Mouse (Mus musculus) kidney, embryonic 14.5 days (tissue): ENCODE results near the gene Tmem106c. TPM values are rescaled to one million over a fixed set of nuclear protein-coding genes. Genes with fewer than 3 reads are reported as not detected.
A peak's percentile ranks its signal among the peaks of the same experiment; 100 is the strongest.

Experiments
- ATAC-seq: fragments of 200-750 bp; cut with Nextera tagmentation; 2 replicates; pipeline ENCODE4 v1.8.0; 2017; ENCODE audit warnings: moderate number of reproducible peaks, mild to moderate bottlenecking, moderate TSS enrichment, moderate library complexity; ENCODE audit not compliant: low FRiP score, low TSS enrichment
- H3K27ac ChIP-seq: fragments of 300-500 bp; sonication (generic); 2 replicates; pipeline ENCODE4 v1.5.1; 2014; ENCODE audit warnings: low read depth, mild to moderate bottlenecking, low read length, moderate library complexity, mixed read lengths
- H3K27me3 ChIP-seq: fragments of 300-500 bp; sonication (generic); 2 replicates; pipeline ENCODE4 v1.6.1; 2014; ENCODE audit warnings: mild to moderate bottlenecking, low read length; ENCODE audit not compliant: control insufficient read depth, insufficient read depth
- H3K36me3 ChIP-seq: fragments of 300-500 bp; sonication (generic); 2 replicates; pipeline ENCODE4 v1.6.1; 2014; ENCODE audit warnings: low read length, mixed read lengths; ENCODE audit not compliant: control insufficient read depth, insufficient read depth
- H3K4me1 ChIP-seq: fragments of 300-500 bp; sonication (generic); 2 replicates; pipeline ENCODE4 v1.6.1; 2014; ENCODE audit warnings: low read length, mixed read lengths; ENCODE audit not compliant: control insufficient read depth, insufficient read depth
- H3K4me2 ChIP-seq: fragments of 300-500 bp; sonication (generic); replicated peaks from 2 replicates; pipeline ENCODE4 v1.6.1; 2014; ENCODE audit warnings: low read depth, mild to moderate bottlenecking, low read length
- H3K4me3 ChIP-seq: fragments of 300-500 bp; sonication (generic); 2 replicates; pipeline ENCODE4 v1.5.1; 2014; ENCODE audit warnings: mild to moderate bottlenecking, low read length
- H3K9ac ChIP-seq: fragments of 300-500 bp; sonication (generic); 2 replicates; pipeline ENCODE4 v1.6.1; 2014; ENCODE audit warnings: low read depth, mild to moderate bottlenecking, low read length, moderate library complexity
- H3K9me3 ChIP-seq: fragments of 300-500 bp; sonication (generic); 2 replicates; pipeline ENCODE4 v1.6.1; 2016; ENCODE audit warnings: low read length; ENCODE audit not compliant: control insufficient read depth
- WGBS: fragments of 180-500 bp; shearing (Covaris S2); extraction: QIAGEN DNeasy Blood & Tissue Kit; methylation state at CpG from one replicate; pipeline ENCODE4 v1.1.7; 2014; 5-methylcytosine and 5-hydroxymethylcytosine counted together
- polyA plus RNA-seq: library from polyadenylated mRNA; unstranded; fragments of >200 nt; fragmentation: Nextera tagmentation; extraction: Ambion mirVana; gene quantifications from 2 replicates; pipeline ENCODE4 v1.2.1, GENCODE M21; 2014

Gene Tmem106c
- polyA plus RNA-seq, 1 experiment from 2014 or later = 44.9 TPM

DNA sequence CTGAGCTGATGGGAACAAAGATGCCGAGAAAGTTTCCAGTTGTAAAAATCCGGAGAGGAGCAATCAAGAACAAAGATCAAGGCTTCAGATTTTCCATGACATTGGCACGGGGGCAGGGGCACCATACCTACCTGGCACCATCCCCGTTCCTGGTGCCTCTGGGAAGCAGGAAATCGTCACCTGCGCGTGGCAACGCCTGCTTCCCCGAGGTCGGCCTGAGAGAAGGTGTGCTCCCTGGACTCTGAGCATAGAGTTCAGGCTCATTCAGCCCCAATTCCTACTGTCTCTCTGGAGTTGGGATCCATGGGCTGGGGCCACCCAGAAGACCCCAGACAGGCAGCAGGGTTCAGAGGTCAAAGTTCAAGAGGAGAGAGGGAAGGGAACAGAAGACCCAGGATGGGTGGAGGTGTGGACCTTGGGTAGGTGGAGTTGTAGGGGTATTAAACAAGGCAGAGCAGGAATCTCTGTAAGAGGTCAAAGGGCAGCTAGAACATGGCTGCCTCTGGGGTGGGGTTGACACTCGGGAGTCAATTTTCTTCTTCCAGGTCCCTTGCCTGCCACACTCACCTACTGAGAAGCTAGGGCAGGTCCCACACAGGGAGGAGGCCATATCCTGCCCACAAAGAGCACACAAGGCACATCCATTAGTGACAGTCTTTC lies 18.2 kb upstream of the Tmem106c start:
- Histone ChIP-seq H3K36me3 (no peaks in the 10 kb centered on the region), H3K27me3 (no peaks in the 10 kb centered on the region), H3K4me1 (0 out of 2 replicates have a peak, but pooled peaks cover 6% of the 10 kb centered on the region), H3K27ac (no peak overlapping the region), H3K9me3 (no peaks in the 10 kb centered on the region), H3K9ac (no peak overlapping the region), H3K4me2 (no peak overlapping the region), H3K4me3 (no peak overlapping the region)
- WGBS = 70% methylated on average over 10 of the region's 11 CpGs
- peak; percentile 21; the same call in 1 of the 2 replicates for ATAC-seq

- Histone ChIP-seq H3K27ac (no peak overlapping the region), H3K9ac (peak overlapping the region; percentile 4; the same call in 1 of the 2 replicates), H3K9me3 (no peaks in the 10 kb centered on the region), H3K4me1 (peaks cover 12% of the 10 kb centered on the region; the same call in 1 of the 2 replicates), H3K4me2 (no peak overlapping the region), H3K27me3 (no peaks in the 10 kb centered on the region), H3K4me3 (no peak overlapping the region), H3K36me3 (no peaks in the 10 kb centered on the region)
- no peak for ATAC-seq
- WGBS = 62% methylated on average over 7 of the region's 7 CpGs
Observed at GRCm38 (mm10) chr15:97948720-97949119, 15.3 kb upstream of the Tmem106c start.

DNA sequence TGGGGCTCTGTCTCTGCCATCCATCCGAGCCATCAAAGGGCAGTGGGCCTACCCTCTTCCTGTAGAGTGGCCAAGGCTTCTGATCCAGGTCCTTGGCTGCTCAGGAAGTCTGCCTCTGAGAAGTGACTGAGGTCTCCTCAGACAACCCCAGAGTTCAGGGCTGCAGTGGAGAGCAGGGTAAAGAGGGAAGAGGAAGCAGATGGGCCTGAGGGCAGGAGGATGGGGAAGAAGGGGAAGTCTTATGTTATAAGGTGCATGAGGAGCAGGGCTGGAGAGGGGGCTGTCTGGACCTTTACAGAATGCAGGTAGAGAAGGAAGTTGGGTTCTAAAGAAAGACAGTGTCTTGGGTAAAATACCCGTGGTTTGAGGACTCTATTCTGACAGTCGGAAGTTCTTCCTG lies 14.3 kb upstream of the Tmem106c start:
- peaks cover 12% of the 10 kb centered on the region; the same call in 1 of the 2 replicates for H3K4me1 ChIP-seq
- ATAC-seq = no peak
- H3K4me3 ChIP-seq = no peak overlapping the region
- no peak overlapping the region for H3K27ac ChIP-seq
- no peak overlapping the region for H3K9ac ChIP-seq
- no peaks in the 10 kb centered on the region for H3K36me3 ChIP-seq
- H3K27me3 ChIP-seq = no peaks in the 10 kb centered on the region
- 77% methylated on average over 3 of the region's 3 CpGs for WGBS
- H3K4me2 ChIP-seq = no peak overlapping the region
- H3K9me3 ChIP-seq = no peaks in the 10 kb centered on the region

DNA sequence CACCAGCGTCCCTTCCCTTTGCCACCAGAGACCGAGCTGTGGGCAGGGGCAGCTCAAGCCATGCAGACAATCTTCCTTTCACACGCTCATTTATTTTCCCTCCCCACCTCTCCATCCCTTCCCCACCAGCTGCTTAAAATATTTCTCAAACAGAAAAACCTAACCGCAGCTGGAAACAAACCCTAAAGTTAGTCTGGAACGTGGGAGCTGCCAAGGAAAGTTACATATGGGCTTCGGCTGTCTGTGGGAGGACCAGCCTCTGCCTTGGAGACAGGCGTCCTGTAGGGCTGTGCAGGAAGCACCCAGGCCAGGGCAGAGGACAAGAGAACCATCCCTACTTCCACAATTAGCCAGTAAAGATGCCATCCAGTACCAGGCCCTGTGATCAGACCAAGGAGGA lies 13.8 kb upstream of the Tmem106c start:
- WGBS = 40% methylated on average over 7 of the region's 7 CpGs
- Histone ChIP-seq H3K4me1 (peaks cover 12% of the 10 kb centered on the region; the same call in 1 of the 2 replicates), H3K9ac (no peak overlapping the region), H3K4me2 (no peak overlapping the region), H3K4me3 (no peak overlapping the region), H3K27me3 (no peaks in the 10 kb centered on the region), H3K36me3 (no peaks in the 10 kb centered on the region), H3K27ac (no peak overlapping the region), H3K9me3 (no peaks in the 10 kb centered on the region)
- no peak for ATAC-seq

GRCm38 (mm10) chr15:97952137-97952888 lies 11.7 kb upstream of the Tmem106c start:
- Histone ChIP-seq H3K4me1 (peaks cover 10% of the 10 kb centered on the region; the same call in 1 of the 2 replicates), H3K36me3 (no peaks in the 10 kb centered on the region), H3K27me3 (no peaks in the 10 kb centered on the region), H3K9ac (no peak overlapping the region), H3K27ac (no peak overlapping the region), H3K9me3 (no peaks in the 10 kb centered on the region), H3K4me3 (no peak overlapping the region), H3K4me2 (no peak overlapping the region)
- ATAC-seq = peak; percentile 59
- WGBS = 16% methylated on average over 16 of the region's 16 CpGs

DNA sequence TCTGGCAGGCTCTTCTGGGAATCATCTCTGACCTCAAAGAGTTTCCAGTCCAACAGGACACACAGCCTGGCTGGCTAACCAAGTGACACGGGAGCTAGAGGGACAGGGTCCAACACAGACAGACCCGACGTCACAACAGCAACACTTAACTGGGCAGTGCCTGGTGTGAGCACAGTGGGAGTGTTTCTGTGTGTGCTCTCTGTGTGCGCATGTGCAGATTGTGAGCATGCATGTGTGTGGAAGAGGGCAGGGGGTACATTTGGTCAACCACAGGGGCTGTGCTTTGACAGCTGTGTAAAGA lies 11.2 kb upstream of the Tmem106c start:
- H3K9me3 ChIP-seq = no peaks in the 10 kb centered on the region
- H3K36me3 ChIP-seq = no peaks in the 10 kb centered on the region
- ATAC-seq = 0 out of 2 replicates have a peak, but pooled peaks have one; percentile 9
- WGBS = 69% methylated on average over 4 of the region's 4 CpGs
- peaks cover 10% of the 10 kb centered on the region; the same call in 1 of the 2 replicates for H3K4me1 ChIP-seq
- no peak overlapping the region for H3K9ac ChIP-seq
- no peak overlapping the region for H3K4me2 ChIP-seq
- no peak overlapping the region for H3K4me3 ChIP-seq
- H3K27ac ChIP-seq = no peak overlapping the region
- no peaks in the 10 kb centered on the region for H3K27me3 ChIP-seq

DNA sequence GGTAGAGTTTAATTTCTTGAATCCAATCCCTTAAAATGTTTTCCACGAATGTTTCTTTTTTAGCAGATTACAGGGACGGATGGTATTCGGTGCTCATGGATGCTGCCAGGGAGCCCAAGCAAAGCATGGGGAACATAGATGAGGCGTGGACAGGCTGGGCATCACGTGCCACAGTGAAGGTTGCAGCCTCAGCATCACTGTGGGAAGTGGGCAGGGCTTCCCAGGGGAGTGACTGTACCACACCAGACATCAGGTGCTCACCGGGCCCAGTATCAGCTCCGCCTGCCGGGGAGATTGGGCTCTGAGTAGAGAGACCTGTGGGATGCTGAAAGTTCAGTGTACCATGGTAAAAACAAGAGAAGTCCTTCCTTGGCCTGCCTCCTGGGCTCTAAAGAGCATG lies 9.3 kb upstream of the Tmem106c start:
- ATAC-seq = no peak
- no peak overlapping the region for H3K4me2 ChIP-seq
- H3K27me3 ChIP-seq = no peaks in the 10 kb centered on the region
- H3K4me3 ChIP-seq = no peak overlapping the region
- 83% methylated on average over 8 of the region's 8 CpGs for WGBS
- peaks cover 6% of the 10 kb centered on the region; the same call in 1 of the 2 replicates for H3K4me1 ChIP-seq
- no peaks in the 10 kb centered on the region for H3K9me3 ChIP-seq
- no peak overlapping the region for H3K27ac ChIP-seq
- H3K36me3 ChIP-seq = no peaks in the 10 kb centered on the region
- no peak overlapping the region for H3K9ac ChIP-seq

- no peaks in the 10 kb centered on the region for H3K36me3 ChIP-seq
- no peaks in the 10 kb centered on the region for H3K27me3 ChIP-seq
- 84% methylated on average over 1 of the region's 1 CpGs for WGBS
- H3K27ac ChIP-seq = no peak overlapping the region
- H3K4me2 ChIP-seq = no peak overlapping the region
- H3K9ac ChIP-seq = no peak overlapping the region; the same call in 1 of the 2 replicates
- no peak overlapping the region for H3K4me3 ChIP-seq
- peaks cover 6% of the 10 kb centered on the region; the same call in 1 of the 2 replicates for H3K4me1 ChIP-seq
- no peak for ATAC-seq
- H3K9me3 ChIP-seq = no peaks in the 10 kb centered on the region
Observed at GRCm38 (mm10) chr15:97955286-97955685, 8.7 kb upstream of the Tmem106c start.

- Histone ChIP-seq H3K27me3 (no peaks in the 10 kb centered on the region), H3K4me1 (peaks cover 6% of the 10 kb centered on the region; the same call in 1 of the 2 replicates), H3K4me2 (no peak overlapping the region), H3K9ac (no peak overlapping the region), H3K9me3 (no peaks in the 10 kb centered on the region), H3K4me3 (no peak overlapping the region), H3K36me3 (no peaks in the 10 kb centered on the region), H3K27ac (no peak overlapping the region)
- 33% methylated on average over 4 of the region's 4 CpGs for WGBS
- ATAC-seq = no peak
Observed at GRCm38 (mm10) chr15:97955742-97956141, 8.3 kb upstream of the Tmem106c start.
